Mouse (Mus musculus) granulocyte monocyte progenitor cell, adult 5-6 weeks (primary cell): ENCODE results near the gene Mapk8ip3. TPM values are rescaled to one million over a fixed set of nuclear protein-coding genes. Genes with fewer than 3 reads are reported as not detected.
A peak's percentile ranks its signal among the peaks of the same experiment; 100 is the strongest.

Source experiments
- ATAC-seq: replicated peaks from 2 replicates; pipeline ENCODE4 v1.8.0; 2016; ENCODE audit warnings: mild to moderate bottlenecking, moderate TSS enrichment, inconsistent platforms; ENCODE audit not compliant: poor library complexity, severe bottlenecking
- total RNA-seq, 2 experiments: library from RNA; stranded (forward) in 1 of 2; stranded (reverse) in 1 of 2; fragments of 200-712, 200-1000 nt in 1 of 2; fragments of >200 nt in 1 of 2; fragmentation: Nextera tagmentation in 1 of 2; gene quantifications; 2 replicates each; pipeline ENCODE4 v1.2.3; 2014 to 2017

The Mapk8ip3 gene
- total RNA-seq, 2 experiments from 2014 or later = 18.2 to 49.0 TPM

GRCm38 (mm10) chr17:24851381-24852125, 85.2 kb downstream of the Mapk8ip3 start:
- peak; percentile 26; the same call in 1 of the 2 replicates for ATAC-seq

- no peak for ATAC-seq
Observed at GRCm38 (mm10) chr17:24850773-24851127, 86.0 kb downstream of the Mapk8ip3 start.

- ATAC-seq = peak; percentile 90
Observed at GRCm38 (mm10) chr17:24850065-24850772, 86.6 kb downstream of the Mapk8ip3 start, which contains the start of gene Fahd1. Gene Fahd1 (minus strand): TSS chr17:24850364.

GRCm38 (mm10) chr17:24849733-24850064, 87.1 kb downstream of the Mapk8ip3 start:
- ATAC-seq = no peak; the same call in 1 of the 2 replicates

GRCm38 (mm10) chr17:24848600-24849031, 88.2 kb downstream of the Mapk8ip3 start:
- no peak for ATAC-seq

GRCm38 (mm10) chr17:24847386-24847785, 89.4 kb downstream of the Mapk8ip3 start:
- ATAC-seq = no peak

- no peak for ATAC-seq
Observed at GRCm38 (mm10) chr17:24844525-24844924, 92.3 kb downstream of the Mapk8ip3 start.

GRCm38 (mm10) chr17:24842631-24843030, 94.1 kb downstream of the Mapk8ip3 start:
- 0 out of 2 replicates have a peak, but pooled peaks have one; percentile 17 for ATAC-seq

Other genes with a start within 250 kb of the Mapk8ip3 start
- not detected in 2 replicates for gene Syngr3, start 247.0 kb downstream of the Mapk8ip3 start, total RNA-seq (2014; fragmentation: Nextera tagmentation)
- gene Syngr3, start 247.0 kb downstream of the Mapk8ip3 start, total RNA-seq (2017) = not detected in 2 replicates
- 28.9 and 33.2 TPM in 2 replicates for gene Gfer, start 240.8 kb downstream of the Mapk8ip3 start, total RNA-seq (2014; fragmentation: Nextera tagmentation)
- 45.1 and 64.0 TPM in 2 replicates for gene Gfer, start 240.8 kb downstream of the Mapk8ip3 start, total RNA-seq (2017)
- gene Noxo1, start 240.7 kb downstream of the Mapk8ip3 start, total RNA-seq (2014; fragmentation: Nextera tagmentation) = 1.4 TPM in 1 of 2 replicates, not detected in the other
- gene Noxo1, start 240.7 kb downstream of the Mapk8ip3 start, total RNA-seq (2017) = 0.60 and 2.1 TPM in 2 replicates
- gene Tbl3, start 229.3 kb downstream of the Mapk8ip3 start, total RNA-seq (2014; fragmentation: Nextera tagmentation) = 39.5 and 44.5 TPM in 2 replicates
- gene Tbl3, start 229.3 kb downstream of the Mapk8ip3 start, total RNA-seq (2017) = 44.1 and 54.9 TPM in 2 replicates
- 1.2 TPM in 1 of 2 replicates, not detected in the other for gene Rnf151, start 218.9 kb downstream of the Mapk8ip3 start, total RNA-seq (2014; fragmentation: Nextera tagmentation)
- gene Rnf151, start 218.9 kb downstream of the Mapk8ip3 start, total RNA-seq (2017) = not detected in 2 replicates
- gene Rps2, start 218.9 kb downstream of the Mapk8ip3 start, total RNA-seq (2014; fragmentation: Nextera tagmentation) = 4,639 and 4,919 TPM in 2 replicates
- gene Rps2, start 218.9 kb downstream of the Mapk8ip3 start, total RNA-seq (2017) = 1,990 and 2,495 TPM in 2 replicates
- gene Ndufb10, start 212.5 kb downstream of the Mapk8ip3 start, total RNA-seq (2014; fragmentation: Nextera tagmentation) = 247 and 248 TPM in 2 replicates
- 237 and 286 TPM in 2 replicates for gene Ndufb10, start 212.5 kb downstream of the Mapk8ip3 start, total RNA-seq (2017)
- gene Rpl3l, start 209.2 kb downstream of the Mapk8ip3 start, total RNA-seq (2014; fragmentation: Nextera tagmentation) = 0.73 TPM in 1 of 2 replicates, not detected in the other
- 0.52 TPM in 1 of 2 replicates, not detected in the other for gene Rpl3l, start 209.2 kb downstream of the Mapk8ip3 start, total RNA-seq (2017)
- 255 and 331 TPM in 2 replicates for gene Msrb1, start 200.3 kb downstream of the Mapk8ip3 start, total RNA-seq (2014; fragmentation: Nextera tagmentation)
- 160 and 195 TPM in 2 replicates for gene Msrb1, start 200.3 kb downstream of the Mapk8ip3 start, total RNA-seq (2017)
- not detected in 2 replicates for gene Hs3st6, start 184.0 kb downstream of the Mapk8ip3 start, total RNA-seq (2014; fragmentation: Nextera tagmentation)
- not detected in 2 replicates for gene Hs3st6, start 184.0 kb downstream of the Mapk8ip3 start, total RNA-seq (2017)
- not detected in 2 replicates for gene Meiob, start 132.7 kb downstream of the Mapk8ip3 start, total RNA-seq (2014; fragmentation: Nextera tagmentation)
- not detected in 2 replicates for gene Meiob, start 132.7 kb downstream of the Mapk8ip3 start, total RNA-seq (2017)
- 35.3 and 46.1 TPM in 2 replicates for gene Hagh, start 96.8 kb downstream of the Mapk8ip3 start, total RNA-seq (2014; fragmentation: Nextera tagmentation)
- 18.2 and 45.8 TPM in 2 replicates for gene Hagh, start 96.8 kb downstream of the Mapk8ip3 start, total RNA-seq (2017)
- 13.7 and 15.1 TPM in 2 replicates for gene Fahd1, start 86.6 kb downstream of the Mapk8ip3 start, total RNA-seq (2014; fragmentation: Nextera tagmentation)
- 11.4 and 14.3 TPM in 2 replicates for gene Fahd1, start 86.6 kb downstream of the Mapk8ip3 start, total RNA-seq (2017)
- not detected in 2 replicates for gene Igfals, start 71.0 kb downstream of the Mapk8ip3 start, total RNA-seq (2014; fragmentation: Nextera tagmentation)
- gene Igfals, start 71.0 kb downstream of the Mapk8ip3 start, total RNA-seq (2017) = not detected in 2 replicates
- gene Nubp2, start 50.6 kb downstream of the Mapk8ip3 start, total RNA-seq (2014; fragmentation: Nextera tagmentation) = 103 and 108 TPM in 2 replicates
- gene Nubp2, start 50.6 kb downstream of the Mapk8ip3 start, total RNA-seq (2017) = 42.8 and 48.2 TPM in 2 replicates
- gene Spsb3, start 50.3 kb downstream of the Mapk8ip3 start, total RNA-seq (2014; fragmentation: Nextera tagmentation) = 15.7 and 29.3 TPM in 2 replicates
- gene Spsb3, start 50.3 kb downstream of the Mapk8ip3 start, total RNA-seq (2017) = 10.4 and 15.8 TPM in 2 replicates
- gene Eme2, start 41.9 kb downstream of the Mapk8ip3 start, total RNA-seq (2014; fragmentation: Nextera tagmentation) = 8.9 and 15.1 TPM in 2 replicates
- 12.5 and 14.9 TPM in 2 replicates for gene Eme2, start 41.9 kb downstream of the Mapk8ip3 start, total RNA-seq (2017)
- 62.0 and 75.0 TPM in 2 replicates for gene Mrps34, start 41.9 kb downstream of the Mapk8ip3 start, total RNA-seq (2014; fragmentation: Nextera tagmentation)
- 36.7 and 41.9 TPM in 2 replicates for gene Mrps34, start 41.9 kb downstream of the Mapk8ip3 start, total RNA-seq (2017)
- 18.8 and 22.9 TPM in 2 replicates for gene Nme3, start 40.5 kb downstream of the Mapk8ip3 start, total RNA-seq (2014; fragmentation: Nextera tagmentation)
- 21.2 and 27.1 TPM in 2 replicates for gene Nme3, start 40.5 kb downstream of the Mapk8ip3 start, total RNA-seq (2017)
- gene Jpt2, start 23.7 kb upstream of the Mapk8ip3 start, total RNA-seq (2014; fragmentation: Nextera tagmentation) = 109 and 130 TPM in 2 replicates
- gene Jpt2, start 23.7 kb upstream of the Mapk8ip3 start, total RNA-seq (2017) = 104 and 114 TPM in 2 replicates
- 27.3 and 27.6 TPM in 2 replicates for gene Cramp1l, start 78.8 kb upstream of the Mapk8ip3 start, total RNA-seq (2014; fragmentation: Nextera tagmentation)
- gene Cramp1l, start 78.8 kb upstream of the Mapk8ip3 start, total RNA-seq (2017) = 7.8 and 8.2 TPM in 2 replicates
- 12.3 and 22.1 TPM in 2 replicates for gene Ift140, start 79.1 kb upstream of the Mapk8ip3 start, total RNA-seq (2014; fragmentation: Nextera tagmentation)
- 15.6 and 28.8 TPM in 2 replicates for gene Ift140, start 79.1 kb upstream of the Mapk8ip3 start, total RNA-seq (2017)
- gene Tmem204, start 146.6 kb upstream of the Mapk8ip3 start, total RNA-seq (2014; fragmentation: Nextera tagmentation) = not detected in 2 replicates
- gene Tmem204, start 146.6 kb upstream of the Mapk8ip3 start, total RNA-seq (2017) = not detected in 2 replicates
- 49.8 and 55.9 TPM in 2 replicates for gene Telo2, start 179.0 kb upstream of the Mapk8ip3 start, total RNA-seq (2014; fragmentation: Nextera tagmentation)
- gene Telo2, start 179.0 kb upstream of the Mapk8ip3 start, total RNA-seq (2017) = 21.8 and 37.3 TPM in 2 replicates
- not detected in 2 replicates for gene Ptx4, start 183.8 kb upstream of the Mapk8ip3 start, total RNA-seq (2014; fragmentation: Nextera tagmentation)
- gene Ptx4, start 183.8 kb upstream of the Mapk8ip3 start, total RNA-seq (2017) = not detected in 2 replicates
- gene Clcn7, start 196.4 kb upstream of the Mapk8ip3 start, total RNA-seq (2014; fragmentation: Nextera tagmentation) = 12.1 and 18.9 TPM in 2 replicates
- gene Clcn7, start 196.4 kb upstream of the Mapk8ip3 start, total RNA-seq (2017) = 11.3 and 12.6 TPM in 2 replicates
- 0.49 TPM in 1 of 2 replicates, not detected in the other for gene Ccdc154, start 225.5 kb upstream of the Mapk8ip3 start, total RNA-seq (2014; fragmentation: Nextera tagmentation)
- gene Ccdc154, start 225.5 kb upstream of the Mapk8ip3 start, total RNA-seq (2017) = 0.21 TPM in 1 of 2 replicates, not detected in the other
- not detected in 2 replicates for gene Gm38655, start 238.5 kb upstream of the Mapk8ip3 start, total RNA-seq (2014; fragmentation: Nextera tagmentation)
- not detected in 2 replicates for gene Gm38655, start 238.5 kb upstream of the Mapk8ip3 start, total RNA-seq (2017)
- 13.1 and 17.0 TPM in 2 replicates for gene BC003965, start 247.6 kb upstream of the Mapk8ip3 start, total RNA-seq (2014; fragmentation: Nextera tagmentation)
- gene BC003965, start 247.6 kb upstream of the Mapk8ip3 start, total RNA-seq (2017) = 10.0 and 10.2 TPM in 2 replicates